Mouse (Mus musculus): ENCODE measurements around the gene Mfsd10. TPM values are rescaled to one million over a fixed set of nuclear protein-coding genes. Genes with fewer than 3 reads are reported as not detected.

The Mfsd10 gene
- polyA plus RNA-seq (2015; fragmentation: Nextera tagmentation; extraction: Ambion mirVana) = 27.9 and 31.4 TPM in 2 replicates

- Histone ChIP-seq H3K4me3 (ENCODE audit: low read depth, low read length) (peak within 1 kb of the TSS; percentile 64), H3K4me1 (replicated peaks; ENCODE audit: control insufficient read depth, insufficient read depth, low read length) (0 out of 2 replicates have a peak, but pooled peaks cover 3% of the 10 kb centered on the region), H3K27ac (ENCODE audit: low read depth, low read length) (peak within 1 kb of the TSS; percentile 67), H3K9me3 (ENCODE audit: control insufficient read depth) (no peaks in the 10 kb centered on the region), H3K36me3 (ENCODE audit: control insufficient read depth, insufficient read depth) (peaks cover 61% of the 10 kb centered on the region), H3K4me2 (replicated peaks; ENCODE audit: low read depth) (peak within 1 kb of the TSS; percentile 95), H3K9ac (ENCODE audit: low read depth, low read length) (peak within 1 kb of the TSS; percentile 54), H3K27me3 (replicated peaks; ENCODE audit: control insufficient read depth, insufficient read depth, low read length) (no peaks in the 10 kb centered on the region)
- TF ChIP-seq CTCF (IDR thresholded peaks at IDR 0.05; ENCODE audit: low read depth) = peak; percentile 69
- peak; percentile 85 for ATAC-seq
- under 1% methylated on average over 48 of the region's 48 CpGs for WGBS
Observed at GRCm38 (mm10) chr5:34636481-34637287, at the start of gene Mfsd10. Mfsd10 (minus strand) TSS chr5:34637212.

- no peak overlapping the region for H3K4me2 ChIP-seq (replicated peaks; ENCODE audit: low read depth)
- no peak for ATAC-seq
- TF ChIP-seq CTCF (IDR thresholded peaks at IDR 0.05; ENCODE audit: low read depth) = peak; percentile 68
- H3K9me3 ChIP-seq (ENCODE audit: control insufficient read depth) = no peaks in the 10 kb centered on the region
- no peak overlapping the region for H3K9ac ChIP-seq (ENCODE audit: low read depth, low read length)
- no peak overlapping the region for H3K4me3 ChIP-seq (ENCODE audit: low read depth, low read length)
- H3K36me3 ChIP-seq (ENCODE audit: control insufficient read depth, insufficient read depth) = no peaks in the 10 kb centered on the region
- no peak overlapping the region for H3K27ac ChIP-seq (ENCODE audit: low read depth, low read length)
- no peaks in the 10 kb centered on the region for H3K4me1 ChIP-seq (replicated peaks; ENCODE audit: control insufficient read depth, insufficient read depth, low read length)
- 88% methylated on average over 4 of the region's 4 CpGs for WGBS
- no peaks in the 10 kb centered on the region for H3K27me3 ChIP-seq (replicated peaks; ENCODE audit: control insufficient read depth, insufficient read depth, low read length)
Observed at GRCm38 (mm10) chr5:34670280-34670679, 33.3 kb upstream of the Mfsd10 start.

DNA sequence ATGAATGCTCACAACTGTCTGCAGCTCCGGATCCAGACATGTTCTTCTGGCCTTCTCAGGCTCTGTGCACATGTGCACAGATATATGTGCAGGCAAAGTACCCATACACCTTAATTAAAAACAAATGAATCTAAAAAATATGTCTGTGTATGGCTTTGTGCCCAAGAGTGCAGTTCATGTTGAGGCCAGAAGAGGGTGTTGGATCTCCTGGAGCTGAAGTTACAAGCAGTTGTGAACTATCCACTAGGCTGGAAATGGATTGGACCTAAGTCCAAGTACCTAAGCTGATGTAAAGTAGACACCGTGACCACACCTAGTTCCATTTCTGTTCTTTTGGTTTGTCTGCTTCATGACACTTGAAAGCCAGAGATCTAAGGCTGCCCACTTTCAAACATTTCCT, 32.5 kb upstream of the Mfsd10 start:
- no peaks in the 10 kb centered on the region for H3K27me3 ChIP-seq (replicated peaks; ENCODE audit: control insufficient read depth, insufficient read depth, low read length)
- H3K9me3 ChIP-seq (ENCODE audit: control insufficient read depth) = no peaks in the 10 kb centered on the region
- H3K27ac ChIP-seq (ENCODE audit: low read depth, low read length) = no peak overlapping the region
- ATAC-seq = no peak
- H3K4me1 ChIP-seq (replicated peaks; ENCODE audit: control insufficient read depth, insufficient read depth, low read length) = no peaks in the 10 kb centered on the region
- WGBS = 86% methylated on average over 2 of the region's 2 CpGs
- no peak overlapping the region for H3K4me2 ChIP-seq (replicated peaks; ENCODE audit: low read depth)
- TF ChIP-seq CTCF (IDR thresholded peaks at IDR 0.05; ENCODE audit: low read depth) = peak; percentile 56
- H3K4me3 ChIP-seq (ENCODE audit: low read depth, low read length) = no peak overlapping the region
- H3K9ac ChIP-seq (ENCODE audit: low read depth, low read length) = no peak overlapping the region
- no peaks in the 10 kb centered on the region for H3K36me3 ChIP-seq (ENCODE audit: control insufficient read depth, insufficient read depth)

GRCm38 (mm10) chr5:34663231-34663630, 26.2 kb upstream of the Mfsd10 start:
- Histone ChIP-seq H3K9me3 (ENCODE audit: control insufficient read depth) (no peaks in the 10 kb centered on the region), H3K4me2 (replicated peaks; ENCODE audit: low read depth) (no peak overlapping the region), H3K36me3 (ENCODE audit: control insufficient read depth, insufficient read depth) (no peaks in the 10 kb centered on the region), H3K9ac (ENCODE audit: low read depth, low read length) (no peak overlapping the region), H3K27me3 (replicated peaks; ENCODE audit: control insufficient read depth, insufficient read depth, low read length) (no peaks in the 10 kb centered on the region), H3K4me3 (ENCODE audit: low read depth, low read length) (no peak overlapping the region), H3K4me1 (replicated peaks; ENCODE audit: control insufficient read depth, insufficient read depth, low read length) (0 out of 2 replicates have a peak, but pooled peaks cover 5% of the 10 kb centered on the region), H3K27ac (ENCODE audit: low read depth, low read length) (no peak overlapping the region)
- WGBS = 82% methylated on average over 2 of the region's 2 CpGs
- TF ChIP-seq CTCF (IDR thresholded peaks at IDR 0.05; ENCODE audit: low read depth) = no peak
- no peak for ATAC-seq

- no peak overlapping the region for H3K4me3 ChIP-seq (ENCODE audit: low read depth, low read length)
- H3K36me3 ChIP-seq (ENCODE audit: control insufficient read depth, insufficient read depth) = no peaks in the 10 kb centered on the region
Observed at GRCm38 (mm10) chr5:34661909-34662308, 24.9 kb upstream of the Mfsd10 start.

DNA sequence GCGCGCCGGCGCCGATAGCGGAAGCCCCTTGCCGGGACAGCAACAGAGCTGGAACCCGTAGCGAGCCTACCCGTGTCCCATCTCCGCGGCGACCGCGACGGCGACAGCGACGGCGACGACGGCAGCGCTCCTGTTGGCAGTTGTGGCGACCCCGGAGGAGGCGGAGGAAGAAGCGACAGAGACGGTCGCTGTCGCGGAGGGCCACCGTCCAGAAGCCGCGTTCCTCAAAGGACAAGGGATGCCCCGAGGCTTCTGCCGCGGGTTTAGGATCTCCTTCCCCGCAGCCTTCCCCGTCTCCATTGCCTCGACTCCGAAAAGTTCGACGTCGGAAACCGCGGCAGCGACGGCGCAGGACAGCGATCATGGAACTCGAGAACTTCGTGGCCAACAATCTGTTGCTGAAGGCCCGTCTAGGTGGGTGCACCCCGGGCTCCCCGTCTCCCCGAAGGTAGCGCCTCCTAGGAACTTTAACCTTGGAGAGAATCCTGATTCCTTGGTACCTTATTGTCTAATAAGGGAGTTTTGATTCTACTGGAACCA, 23.6 kb upstream of the Mfsd10 start:
- peak overlapping the region; percentile 83 for H3K4me2 ChIP-seq (replicated peaks; ENCODE audit: low read depth)
- no peaks in the 10 kb centered on the region for H3K27me3 ChIP-seq (replicated peaks; ENCODE audit: control insufficient read depth, insufficient read depth, low read length)
- H3K9me3 ChIP-seq (ENCODE audit: control insufficient read depth) = no peaks in the 10 kb centered on the region
- peak overlapping the region; percentile 85 for H3K27ac ChIP-seq (ENCODE audit: low read depth, low read length)
- H3K9ac ChIP-seq (ENCODE audit: low read depth, low read length) = peak overlapping the region; percentile 61
- TF ChIP-seq CTCF (IDR thresholded peaks at IDR 0.05; ENCODE audit: low read depth) = no peak
- H3K4me3 ChIP-seq (ENCODE audit: low read depth, low read length) = peak overlapping the region; percentile 61
- under 1% methylated on average over 57 of the region's 57 CpGs for WGBS
- no peak for ATAC-seq
- 0 out of 2 replicates have a peak, but pooled peaks cover 5% of the 10 kb centered on the region for H3K4me1 ChIP-seq (replicated peaks; ENCODE audit: control insufficient read depth, insufficient read depth, low read length)
- peaks cover 10% of the 10 kb centered on the region for H3K36me3 ChIP-seq (ENCODE audit: control insufficient read depth, insufficient read depth)

More at GRCm38 (mm10) chr5:34661909-34662308, 24.9 kb upstream of the Mfsd10 start:
- Histone ChIP-seq H3K27ac (ENCODE audit: low read depth, low read length) (no peak overlapping the region), H3K4me1 (replicated peaks; ENCODE audit: control insufficient read depth, insufficient read depth, low read length) (0 out of 2 replicates have a peak, but pooled peaks cover 5% of the 10 kb centered on the region), H3K4me2 (replicated peaks; ENCODE audit: low read depth) (no peak overlapping the region), H3K9me3 (ENCODE audit: control insufficient read depth) (no peaks in the 10 kb centered on the region), H3K9ac (ENCODE audit: low read depth, low read length) (no peak overlapping the region), H3K27me3 (replicated peaks; ENCODE audit: control insufficient read depth, insufficient read depth, low read length) (no peaks in the 10 kb centered on the region)
- 76% methylated on average over 4 of the region's 4 CpGs for WGBS
- no peak for ATAC-seq
- TF ChIP-seq CTCF (IDR thresholded peaks at IDR 0.05; ENCODE audit: low read depth) = no peak
